Mouse (Mus musculus) heart, embryonic 16.5 days (tissue): ENCODE results near the gene Colq. TPM values are rescaled to one million over a fixed set of nuclear protein-coding genes. Genes with fewer than 3 reads are reported as not detected.
A peak's percentile ranks its signal among the peaks of the same experiment; 100 is the strongest.

Experiments used
- ATAC-seq: fragments of 200-750 bp; cut with Nextera tagmentation; replicated peaks from 2 replicates; pipeline ENCODE4 v1.8.0; 2017; ENCODE audit warnings: moderate number of reproducible peaks; ENCODE audit not compliant: insufficient read depth, low FRiP score; ENCODE audit errors: extremely low read depth
- H3K27ac ChIP-seq: fragments of 300-500 bp; sonication (generic); 2 replicates; pipeline ENCODE4 v1.5.1; 2014; ENCODE audit warnings: mild to moderate bottlenecking, low read length, control low read depth, moderate library complexity
- H3K27me3 ChIP-seq: fragments of 300-500 bp; sonication (generic); 2 replicates; pipeline ENCODE4 v1.6.1; 2014; ENCODE audit warnings: low read length, mixed read lengths; ENCODE audit not compliant: control insufficient read depth, insufficient read depth
- H3K36me3 ChIP-seq: fragments of 300-500 bp; sonication (generic); 2 replicates; pipeline ENCODE4 v1.6.1; 2014; ENCODE audit not compliant: control insufficient read depth, insufficient read depth
- H3K4me1 ChIP-seq: fragments of 300-500 bp; sonication (generic); 2 replicates; pipeline ENCODE4 v1.6.1; 2014; ENCODE audit warnings: low read length, mixed read lengths; ENCODE audit not compliant: control insufficient read depth, insufficient read depth
- H3K4me2 ChIP-seq: fragments of 300-500 bp; sonication (generic); 2 replicates; pipeline ENCODE4 v1.6.1; 2014; ENCODE audit warnings: low read depth, mild to moderate bottlenecking, control low read depth, low read length
- H3K4me3 ChIP-seq: fragments of 300-500 bp; sonication (generic); 2 replicates; pipeline ENCODE4 v1.5.1; 2014; ENCODE audit warnings: mild to moderate bottlenecking, control low read depth, low read length
- H3K9ac ChIP-seq: fragments of 300-500 bp; sonication (generic); 2 replicates; pipeline ENCODE4 v1.6.1; 2014; ENCODE audit warnings: low read length, control low read depth
- H3K9me3 ChIP-seq: fragments of 300-500 bp; sonication (generic); replicated peaks from 2 replicates; pipeline ENCODE4 v1.6.1; 2016; ENCODE audit warnings: low read length; ENCODE audit not compliant: control insufficient read depth
- WGBS: fragments of 180-500 bp; shearing (Covaris S2); extraction: QIAGEN DNeasy Blood & Tissue Kit; methylation state at CpG from one replicate; pipeline ENCODE4 v1.1.7; 2014; 5-methylcytosine and 5-hydroxymethylcytosine counted together
- polyA plus RNA-seq: library from polyadenylated mRNA; unstranded; fragments of >200 nt; fragmentation: Nextera tagmentation; extraction: Ambion mirVana; gene quantifications from 2 replicates; pipeline ENCODE4 v1.2.1, GENCODE M21; 2015

Gene Colq
- polyA plus RNA-seq, 1 experiment from 2014 or later, result 18.8 TPM

DNA sequence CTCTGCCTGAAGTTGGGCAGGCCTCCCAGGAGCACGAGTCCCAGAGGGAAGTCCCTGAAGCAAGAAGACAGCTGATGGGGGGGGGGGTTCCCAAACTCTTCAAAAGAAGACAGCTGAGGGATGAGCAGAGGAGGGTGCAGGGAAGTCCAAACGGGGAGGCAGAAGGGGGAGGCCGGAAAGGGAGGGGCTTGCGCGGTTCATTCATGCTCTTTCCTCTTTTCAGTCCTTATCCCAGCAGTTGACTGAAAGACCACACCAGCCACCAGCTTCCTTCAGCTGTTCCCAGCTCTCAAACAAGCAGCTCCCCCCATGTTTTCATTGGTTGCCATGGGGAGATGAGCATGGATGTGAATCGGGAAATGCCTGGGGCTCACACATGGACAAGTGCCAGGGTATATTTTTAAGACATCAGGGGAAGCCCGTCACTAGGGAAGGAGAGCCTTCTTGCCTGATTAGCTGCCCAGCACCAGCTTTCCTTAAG is 22.0 kb downstream of the Colq start:
- 37% methylated on average over 7 of the region's 7 CpGs for WGBS
- Histone ChIP-seq H3K4me3 (no peak overlapping the region), H3K9me3 (no peaks in the 10 kb centered on the region), H3K36me3 (no peaks in the 10 kb centered on the region), H3K27ac (peak overlapping the region; percentile 19), H3K27me3 (no peaks in the 10 kb centered on the region), H3K4me2 (no peak overlapping the region), H3K9ac (no peak overlapping the region), H3K4me1 (peaks cover 44% of the 10 kb centered on the region)
- peak; percentile 49 for ATAC-seq

DNA sequence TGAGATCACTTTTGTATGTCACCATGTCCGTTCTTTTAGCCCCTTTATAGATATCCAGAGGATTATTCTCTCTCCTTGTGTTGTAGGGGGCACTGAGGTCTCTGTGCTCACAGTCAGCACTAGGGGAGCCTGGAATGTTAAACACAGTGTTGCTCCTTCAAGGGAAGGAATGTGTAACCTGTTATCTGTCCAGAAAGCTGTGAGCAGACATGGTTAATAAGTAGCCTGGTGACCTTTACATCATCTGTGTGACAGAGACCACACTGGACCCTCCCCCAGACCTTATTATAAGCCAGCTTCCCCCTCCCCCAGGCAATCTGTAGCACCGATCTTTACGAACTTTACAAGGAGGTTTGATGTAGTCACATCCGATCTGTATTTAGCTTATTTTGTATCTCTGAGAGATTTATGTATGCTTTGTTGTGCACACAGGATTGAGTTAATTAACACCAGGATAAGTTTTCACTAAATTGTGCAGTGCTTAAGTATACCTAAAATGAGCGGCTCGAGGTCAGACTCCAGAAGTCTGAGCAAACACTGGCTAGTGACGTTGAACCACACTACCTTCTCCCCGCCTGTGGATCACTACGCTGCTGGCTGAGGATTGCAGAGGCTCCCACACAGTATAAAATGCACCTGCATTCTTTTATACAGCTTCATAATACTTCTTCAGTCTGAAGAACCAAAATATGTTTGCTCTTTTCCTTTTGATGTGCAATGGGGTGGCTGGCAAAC is 25.5 kb downstream of the Colq start:
- 69% methylated on average over 9 of the region's 9 CpGs for WGBS
- H3K4me1 ChIP-seq, result peaks cover 46% of the 10 kb centered on the region

DNA sequence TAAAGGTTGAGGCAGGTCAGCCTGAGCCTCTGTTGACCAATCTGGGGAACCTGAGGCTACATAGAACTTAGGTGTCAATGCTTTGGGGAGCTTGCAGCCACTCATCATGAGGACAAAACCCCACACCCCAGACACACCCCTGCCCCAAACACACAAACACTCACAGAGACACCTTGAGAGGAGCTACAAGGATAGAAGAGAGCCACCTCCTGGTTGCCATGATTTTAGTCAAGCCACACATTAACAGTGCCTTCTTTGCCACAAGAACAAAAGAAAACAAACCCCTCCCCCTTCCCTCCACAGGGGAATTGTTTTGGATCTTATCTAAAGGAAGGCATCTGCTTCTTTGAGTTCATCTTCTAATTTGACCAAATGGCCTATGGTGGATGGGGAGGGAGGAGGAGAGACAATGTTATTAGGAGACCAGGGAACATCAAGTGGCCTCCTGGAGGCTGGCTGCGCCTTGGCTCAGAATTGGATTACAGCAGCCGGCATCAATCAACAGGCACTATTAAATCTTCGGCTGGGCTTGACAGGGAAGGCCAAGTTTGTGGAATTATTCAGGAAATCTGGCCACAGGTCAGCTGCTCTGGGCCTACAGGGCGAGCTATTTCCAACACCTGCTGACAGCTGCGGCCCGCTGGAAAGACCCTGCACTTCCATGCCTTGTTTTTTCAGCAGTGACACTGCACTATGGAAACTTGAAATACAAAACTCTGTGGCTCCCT is 26.5 kb downstream of the Colq start:
- H3K9me3 ChIP-seq, result no peaks in the 10 kb centered on the region
- peak overlapping the region; percentile 80 for H3K27ac ChIP-seq
- 11% methylated on average over 6 of the region's 6 CpGs for WGBS
- ATAC-seq, result 0 out of 2 replicates have a peak, but pooled peaks have one; percentile 26
- no peak overlapping the region; the same call in 1 of the 2 replicates for H3K9ac ChIP-seq
- no peaks in the 10 kb centered on the region for H3K27me3 ChIP-seq
- H3K36me3 ChIP-seq, result no peaks in the 10 kb centered on the region
- no peak overlapping the region for H3K4me3 ChIP-seq
- H3K4me1 ChIP-seq, result peaks cover 44% of the 10 kb centered on the region
- peak overlapping the region; percentile 22; the same call in 1 of the 2 replicates for H3K4me2 ChIP-seq

More for the DNA sequence above, 25.5 kb downstream of the Colq start:
- H3K9ac ChIP-seq, result no peak overlapping the region; the same call in 1 of the 2 replicates
- H3K27ac ChIP-seq, result peak overlapping the region; percentile 80
- H3K27me3 ChIP-seq, result no peaks in the 10 kb centered on the region
- no peak overlapping the region for H3K4me2 ChIP-seq
- no peaks in the 10 kb centered on the region for H3K36me3 ChIP-seq
- no peaks in the 10 kb centered on the region for H3K9me3 ChIP-seq
- no peak overlapping the region for H3K4me3 ChIP-seq
- ATAC-seq, result no peak

- WGBS, result 13% methylated on average over 5 of the region's 5 CpGs
- Histone ChIP-seq H3K4me3 (no peak overlapping the region), H3K9ac (no peak overlapping the region), H3K4me1 (peaks cover 44% of the 10 kb centered on the region), H3K36me3 (no peaks in the 10 kb centered on the region), H3K27me3 (no peaks in the 10 kb centered on the region), H3K27ac (peak overlapping the region; percentile 52), H3K4me2 (no peak overlapping the region), H3K9me3 (no peaks in the 10 kb centered on the region)
- ATAC-seq, result peak; percentile 87
Observed at GRCm38 (mm10) chr14:31560886-31561285, 30.3 kb downstream of the Colq start.

DNA sequence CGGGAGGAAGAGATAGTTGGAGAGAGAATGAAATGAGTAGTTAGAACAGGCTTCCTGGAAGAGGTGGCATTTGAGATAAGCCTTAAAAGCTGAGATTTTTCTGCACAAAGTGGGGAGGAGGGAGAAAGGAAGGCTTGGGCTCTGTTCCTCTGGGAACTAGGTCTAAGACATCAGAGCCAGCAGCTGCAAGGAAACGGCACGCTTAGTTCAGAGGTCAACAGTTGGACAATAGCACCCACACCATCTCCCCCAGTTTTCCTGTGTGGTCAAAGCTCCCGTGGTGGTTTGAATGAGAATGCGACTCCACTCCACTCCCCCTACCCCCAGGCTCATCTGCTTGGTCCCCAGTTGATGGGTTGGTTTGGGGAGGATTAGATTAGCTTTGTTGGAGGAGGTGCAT is 31.9 kb downstream of the Colq start:
- no peaks in the 10 kb centered on the region for H3K9me3 ChIP-seq
- ATAC-seq, result no peak
- no peak overlapping the region for H3K27ac ChIP-seq
- no peak overlapping the region for H3K4me2 ChIP-seq
- WGBS, result 50% methylated on average over 5 of the region's 5 CpGs
- no peak overlapping the region for H3K9ac ChIP-seq
- H3K27me3 ChIP-seq, result no peaks in the 10 kb centered on the region
- H3K4me3 ChIP-seq, result no peak overlapping the region
- peaks cover 33% of the 10 kb centered on the region for H3K4me1 ChIP-seq
- no peaks in the 10 kb centered on the region for H3K36me3 ChIP-seq

GRCm38 (mm10) chr14:31557784-31558183 is 33.4 kb downstream of the Colq start:
- Histone ChIP-seq H3K4me1 (peaks cover 33% of the 10 kb centered on the region), H3K36me3 (no peaks in the 10 kb centered on the region), H3K4me3 (no peak overlapping the region), H3K27ac (no peak overlapping the region), H3K27me3 (no peaks in the 10 kb centered on the region; the same call in 1 of the 2 replicates), H3K9me3 (no peaks in the 10 kb centered on the region), H3K4me2 (no peak overlapping the region), H3K9ac (no peak overlapping the region)
- WGBS, result 69% methylated on average over 9 of the region's 9 CpGs
- no peak for ATAC-seq

DNA sequence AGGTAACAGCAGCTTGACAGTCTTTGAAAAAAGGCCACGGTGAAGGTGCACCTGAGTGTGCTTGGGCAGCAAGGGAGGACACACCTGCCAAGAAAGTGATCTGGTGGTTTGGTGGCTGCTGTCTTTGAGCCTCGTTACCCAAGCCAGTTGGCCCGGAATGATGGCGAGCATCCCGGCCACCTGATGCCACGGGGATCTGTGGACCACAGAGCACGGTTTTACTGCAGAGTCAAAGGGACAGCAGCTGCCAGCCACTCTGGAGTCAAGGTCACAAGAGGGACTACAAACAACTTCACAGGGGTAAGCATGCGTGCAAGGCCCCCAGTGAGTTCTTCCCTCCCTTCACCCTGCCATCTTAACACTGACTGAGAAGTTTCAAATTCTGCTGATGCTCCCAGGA is 33.9 kb downstream of the Colq start:
- Histone ChIP-seq H3K9me3 (no peaks in the 10 kb centered on the region), H3K27me3 (no peaks in the 10 kb centered on the region; the same call in 1 of the 2 replicates), H3K4me2 (no peak overlapping the region), H3K4me3 (no peak overlapping the region), H3K4me1 (peaks cover 33% of the 10 kb centered on the region), H3K36me3 (no peaks in the 10 kb centered on the region), H3K27ac (no peak overlapping the region), H3K9ac (no peak overlapping the region)
- no peak for ATAC-seq
- WGBS, result 83% methylated on average over 8 of the region's 8 CpGs

DNA sequence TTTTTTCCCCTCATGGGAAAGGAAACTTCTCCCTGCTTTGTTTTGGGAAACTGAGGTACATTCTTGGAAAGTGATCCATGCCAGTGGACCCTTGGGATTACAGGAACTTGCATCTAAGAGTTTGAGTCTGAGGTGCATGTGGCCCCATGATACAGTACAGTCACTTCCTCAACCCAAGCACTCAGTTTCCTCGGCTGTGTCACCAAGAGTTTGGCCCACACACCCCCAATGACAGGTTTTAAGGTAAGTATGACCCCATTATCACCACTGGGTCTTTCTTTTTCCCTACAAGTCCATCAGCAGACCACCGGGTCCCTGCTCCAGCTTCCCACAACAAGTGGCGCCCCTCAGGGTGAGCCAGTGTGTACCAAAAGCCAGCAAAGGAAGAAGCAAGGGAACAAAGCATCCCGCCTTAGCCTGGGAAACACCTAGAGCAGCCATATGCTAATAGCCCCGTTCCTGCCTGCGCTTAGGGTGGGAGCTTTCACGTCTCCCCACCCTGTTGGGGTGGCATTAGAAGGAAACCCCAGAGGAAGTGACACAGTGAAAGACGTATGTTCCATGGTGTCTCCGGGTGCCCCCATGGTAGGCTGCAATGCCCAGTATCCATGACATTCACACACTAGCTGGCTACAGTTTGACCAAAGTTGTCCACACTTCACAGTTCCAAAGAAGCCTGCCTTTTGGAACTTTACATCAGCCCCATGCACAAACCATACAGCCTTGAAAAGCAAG is 34.5 kb downstream of the Colq start:
- 84% methylated on average over 9 of the region's 9 CpGs for WGBS
- Histone ChIP-seq H3K4me3 (no peak overlapping the region), H3K4me1 (peaks cover 31% of the 10 kb centered on the region), H3K36me3 (no peaks in the 10 kb centered on the region), H3K9ac (no peak overlapping the region), H3K4me2 (no peak overlapping the region), H3K27ac (peak overlapping the region; percentile 49; the same call in 1 of the 2 replicates), H3K9me3 (no peaks in the 10 kb centered on the region), H3K27me3 (no peaks in the 10 kb centered on the region; the same call in 1 of the 2 replicates)
- ATAC-seq, result no peak
